Comparison of ENCODE assay signal across 33 mouse cellular contexts in the genomic region with DNA sequence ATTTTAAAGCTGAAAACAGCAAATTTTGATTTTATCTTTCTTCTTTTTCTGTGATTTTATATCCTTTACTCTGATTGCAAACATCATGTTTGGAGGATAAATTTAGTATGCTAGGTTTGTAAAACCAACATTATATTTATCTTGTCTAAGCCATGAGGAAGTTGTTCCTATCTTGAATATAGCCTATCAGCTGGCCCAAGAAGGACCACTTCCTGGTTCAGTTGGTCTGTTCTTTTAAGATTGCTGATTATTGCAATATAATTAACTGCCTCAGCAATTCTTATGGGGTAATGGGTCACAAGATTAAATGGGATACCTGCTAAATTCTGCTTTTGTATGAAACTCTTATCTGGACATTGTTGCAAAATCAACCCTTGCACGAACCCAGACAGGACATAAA.
"Had no signal": no experiment of that assay in that cellular context is flagged by ENCODE, and none has a peak within 500 bp of the region (broad histone marks: within the 10 kb centered on the region; RNA-seq: fewer than 3 reads in every experiment).

No protein-coding gene starts in this region.

- H3K27ac ChIP-seq: heart, embryonic 13.5 days; heart, embryonic 15.5 days; hindbrain, embryonic 10.5 days; hindbrain, embryonic 12.5 days; hindbrain, embryonic 13.5 days; hindbrain, embryonic 14.5 days; hindbrain, embryonic 15.5 days; hindbrain, postnatal 0 days; intestine, embryonic 15.5 days; kidney, embryonic 15.5 days; kidney, postnatal 0 days; layer of hippocampus, adult 2 months; left cerebral cortex, adult 2 months had no signal

- H3K4me3 ChIP-seq: heart, embryonic 12.5 days; heart, embryonic 13.5 days; heart, embryonic 15.5 days; hindbrain, embryonic 10.5 days; hindbrain, embryonic 12.5 days; hindbrain, embryonic 13.5 days; hindbrain, embryonic 15.5 days; intestine, embryonic 15.5 days; kidney, embryonic 15.5 days; layer of hippocampus, adult 2 months; left cerebral cortex, adult 2 months had no signal

- H3K9ac ChIP-seq: heart, embryonic 12.5 days; heart, embryonic 13.5 days; heart, embryonic 15.5 days; hindbrain, embryonic 12.5 days; hindbrain, embryonic 13.5 days; hindbrain, embryonic 14.5 days; hindbrain, embryonic 15.5 days; intestine, embryonic 15.5 days; kidney, embryonic 15.5 days had no signal

- H3K27me3 ChIP-seq: heart, embryonic 12.5 days; heart, embryonic 13.5 days; heart, embryonic 15.5 days; hindbrain, embryonic 12.5 days; hindbrain, embryonic 13.5 days; hindbrain, embryonic 15.5 days; intestine, embryonic 15.5 days; kidney, embryonic 15.5 days had no signal

- DNase-seq: heart, postnatal 10 days; heart, postnatal 36 days; heart, postnatal 4 days; kidney, adult 11 months; kidney, adult 18-20 months; kidney, adult 2 months; kidney, adult 8-10 months; kidney, adult 9 months; kidney, postnatal 10 days; kidney, postnatal 14 days; kidney, postnatal 25 days; kidney, postnatal 36 days; kidney, postnatal 4 days; layer of hippocampus, adult 9-11 months; layer of hippocampus, postnatal 36 days had no signal

- H3K36me3 ChIP-seq: heart, embryonic 12.5 days; heart, embryonic 13.5 days; heart, embryonic 15.5 days; hindbrain, embryonic 10.5 days; hindbrain, embryonic 12.5 days; hindbrain, embryonic 13.5 days; hindbrain, embryonic 15.5 days; intestine, embryonic 15.5 days; kidney, embryonic 15.5 days had no signal

- H3K4me1 ChIP-seq: heart, embryonic 12.5 days; heart, embryonic 13.5 days; heart, embryonic 15.5 days; hindbrain, embryonic 10.5 days; hindbrain, embryonic 12.5 days; hindbrain, embryonic 13.5 days; hindbrain, embryonic 15.5 days; intestine, embryonic 15.5 days; kidney, embryonic 15.5 days had no signal

- H3K9me3 ChIP-seq: heart, embryonic 12.5 days; heart, embryonic 13.5 days; heart, embryonic 15.5 days; hindbrain, embryonic 10.5 days; hindbrain, embryonic 12.5 days; hindbrain, embryonic 13.5 days; hindbrain, embryonic 15.5 days; intestine, embryonic 15.5 days; kidney, embryonic 15.5 days had no signal

- ATAC-seq: hindbrain, embryonic 16.5 days; hindbrain, postnatal 0 days; inflammation-experienced regulatory T-cells, adult 6 months; intestine, embryonic 15.5 days; intestine, embryonic 16.5 days; intestine, postnatal 0 days had no signal
